Mouse (Mus musculus) E14TG2a.4 (cell line): ENCODE measurements around the gene Ccm2l.

Experiments
- CTCF ChIP-seq: conservative IDR thresholded peaks from 2 replicates; pipeline ENCODE4 v1.5.1; 2014; ENCODE audit warnings: low read length
- POU5F1 ChIP-seq: IDR thresholded peaks from 2 replicates; pipeline ENCODE4 v1.6.1; 2014; ENCODE audit warnings: low read length, borderline replicate concordance

DNA sequence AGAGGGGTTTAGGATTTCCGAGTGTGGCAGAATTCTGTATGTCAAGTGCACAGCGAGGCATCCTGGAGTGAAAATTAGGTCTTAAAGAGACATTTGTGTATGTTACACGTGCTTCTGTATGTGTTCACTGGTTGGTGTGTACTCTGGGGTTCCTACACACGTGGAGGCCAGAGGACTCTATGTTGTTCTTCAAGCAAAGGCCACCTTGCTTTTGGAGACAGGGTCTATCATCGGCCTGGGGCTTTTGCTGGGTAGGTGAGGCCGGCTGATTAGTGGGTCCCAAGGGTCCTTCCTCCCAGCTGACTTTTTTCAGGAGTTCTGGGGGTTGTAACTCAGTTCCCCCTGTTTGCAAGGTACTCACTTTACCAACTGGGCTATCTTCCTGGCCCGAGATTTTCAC lies 43.8 kb downstream of the Ccm2l start:
- TF ChIP-seq CTCF (no peak), POU5F1 (no peak)
